Mouse (Mus musculus) brain, embryonic 14.5 days (tissue): ENCODE data around the gene Pla2g12b.

Experiments
- CTCF ChIP-seq: fragments of 200-500 bp; IDR thresholded peaks from 2 replicates; pipeline ENCODE4 v1.5.1; 2012; ENCODE audit warnings: inconsistent platforms, mild to moderate bottlenecking, moderate library complexity, borderline replicate concordance; ENCODE audit not compliant: insufficient read depth, insufficient read length; ENCODE audit errors: extremely low read depth
- POLR2A ChIP-seq: fragments of 200-500 bp; IDR thresholded peaks from 2 replicates; pipeline ENCODE4 v1.6.1; 2012; ENCODE audit warnings: mild to moderate bottlenecking, inconsistent platforms, borderline replicate concordance; ENCODE audit not compliant: poor library complexity, insufficient read depth, insufficient read length, severe bottlenecking; ENCODE audit errors: extremely low read depth

GRCm38 (mm10) chr10:59443212-59443611 is 39.8 kb downstream of the Pla2g12b start:
- TF ChIP-seq CTCF = no peak
- no peak for TF ChIP-seq POLR2A
